Mouse (Mus musculus): ENCODE measurements around the gene Tiam2. TPM values are rescaled to one million over a fixed set of nuclear protein-coding genes. Genes with fewer than 3 reads are reported as not detected.

The Tiam2 gene
- total RNA-seq (2023) = 1.1 TPM

DNA sequence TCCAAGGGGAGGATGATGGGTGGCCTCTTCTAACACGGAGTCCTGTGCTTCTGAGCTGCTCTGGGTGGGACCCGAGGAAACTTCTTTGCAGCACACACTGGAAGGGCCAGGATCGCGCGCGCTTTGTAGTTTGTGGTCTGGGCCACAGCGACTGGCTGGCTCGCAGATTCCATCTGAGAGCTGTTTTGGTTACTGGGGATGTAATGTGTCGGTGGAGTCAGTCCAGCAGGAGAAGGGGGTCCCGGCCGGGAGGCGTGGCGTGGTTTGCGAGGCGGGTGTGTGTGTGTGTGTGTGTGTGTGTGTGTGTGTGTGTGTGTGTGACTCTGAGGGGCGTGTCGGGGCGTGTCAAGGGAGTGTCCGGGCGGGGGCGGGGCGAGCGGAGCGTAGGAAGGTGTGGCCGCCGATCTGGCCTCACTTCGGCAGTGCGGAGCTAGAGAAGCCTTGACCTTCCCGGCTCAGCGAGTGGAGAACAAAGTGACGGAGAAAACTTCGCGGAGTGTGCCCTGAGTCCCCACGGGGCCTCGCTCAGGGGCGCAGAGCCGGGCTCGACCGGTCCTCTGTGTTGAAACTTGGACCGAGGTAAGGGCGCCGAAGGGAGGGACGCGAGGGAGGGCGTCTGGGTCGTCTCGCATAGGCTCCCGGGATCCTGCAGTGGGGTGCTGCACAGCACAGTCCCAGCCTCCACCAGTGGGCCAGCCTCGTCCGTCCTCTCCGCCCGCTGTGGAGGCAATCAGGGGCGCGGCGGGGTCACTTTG lies at the start of gene Tiam2:
Gene Tiam2 (plus strand): TSS at position 426 of the 755 bp plus-strand sequence.

DNA sequence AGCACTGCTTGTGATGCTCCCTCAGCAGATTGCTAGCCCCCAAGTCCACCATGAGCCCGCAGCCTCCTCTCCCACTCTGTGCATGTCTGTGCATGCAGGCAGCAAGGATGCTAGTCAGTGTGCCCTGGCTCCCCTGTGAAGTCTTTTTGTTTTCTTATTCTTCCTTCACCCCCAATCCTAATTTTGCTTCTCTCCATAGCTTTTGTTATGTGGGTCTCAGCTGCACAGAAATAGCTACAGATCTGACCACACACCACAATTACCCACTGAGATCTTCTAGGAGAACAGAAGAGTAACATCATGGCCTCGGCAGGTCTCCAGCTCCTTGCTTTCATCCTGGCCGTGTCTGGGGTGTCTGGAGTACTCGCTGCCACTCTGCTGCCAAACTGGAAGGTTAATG lies 205.9 kb downstream of the Tiam2 start, which contains the start of gene Cldn20:
Gene Cldn20 (plus strand): TSS at position 301 of the 400 bp plus-strand sequence.

DNA sequence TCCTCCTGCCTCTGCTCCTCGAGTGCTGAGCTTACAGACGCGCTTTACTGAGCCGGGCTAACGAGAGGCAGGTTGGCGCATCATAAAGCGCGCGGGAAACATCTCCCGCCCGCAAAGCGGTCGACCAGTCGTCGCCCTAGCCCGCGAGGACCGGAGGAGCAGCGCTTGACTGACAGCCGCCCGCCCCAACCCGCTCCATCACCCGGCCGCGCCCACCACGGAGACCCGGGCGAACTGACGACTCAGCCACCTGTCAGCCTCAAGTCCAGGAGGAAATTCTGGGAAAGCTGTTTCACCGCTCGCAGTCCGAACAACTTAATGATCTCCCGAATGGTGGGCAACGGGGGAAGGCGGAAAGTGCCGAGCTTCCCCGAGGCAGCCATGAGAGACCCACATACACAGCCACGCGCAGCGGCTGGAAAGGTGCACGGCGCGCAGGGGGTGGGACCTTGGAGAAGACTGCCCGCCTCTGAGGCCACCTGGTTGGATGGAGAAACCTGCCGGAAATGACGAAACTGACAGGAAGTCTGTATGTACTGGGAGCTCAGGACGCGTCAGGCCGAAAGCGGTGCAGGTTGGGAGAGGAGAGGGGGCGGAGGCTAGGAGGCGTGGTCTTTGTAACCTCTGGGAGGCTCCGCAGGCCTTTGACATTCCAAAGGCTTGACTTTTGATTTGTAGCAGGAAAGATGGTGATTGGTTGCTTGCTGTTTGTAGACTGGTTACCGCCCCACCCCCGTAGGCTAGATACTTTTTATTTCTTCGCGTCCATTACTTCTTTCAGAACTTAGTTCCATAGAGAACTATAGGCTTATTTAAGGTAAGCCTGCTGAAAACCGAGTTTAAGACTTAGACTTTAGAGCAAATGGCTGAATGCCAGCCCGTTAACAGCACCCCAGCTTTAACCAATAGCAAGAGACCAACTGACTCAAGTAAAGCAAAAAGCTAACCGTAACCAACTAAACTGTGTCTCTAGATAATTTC lies 231.2 kb downstream of the Tiam2 start, which contains the start of gene Tfb1m:
Gene Tfb1m (minus strand): TSS at position 451 of the 981 bp plus-strand sequence.

Other genes with a start within 250 kb of the Tiam2 start
- gene Scaf8, start 211.6 kb upstream of the Tiam2 start, total RNA-seq (2023) = 116 TPM
- gene Cldn20, start 206.0 kb downstream of the Tiam2 start, total RNA-seq (2023) = not detected
- 5.6 TPM for gene Tfb1m, start 231.2 kb downstream of the Tiam2 start, total RNA-seq (2023)